Mouse (Mus musculus) embryonic fibroblast, embryonic 13.5 days (primary cell): ENCODE measurements at regions not wholly inside any gene's neighbourhood (a gene's known extent, or its start where the extent isn't known, plus 50 kb on each side); places are given as distances from the start of the nearest gene placed in this dataset.

Source experiments
- H3K27ac ChIP-seq: 2 replicates; pipeline ENCODE4 v1.5.1; 2012; ENCODE audit warnings: low read length, control low read depth, inconsistent platforms; ENCODE audit not compliant: insufficient read depth
- H3K4me1 ChIP-seq: 2 replicates; pipeline ENCODE4 v1.6.1; 2011; ENCODE audit warnings: low read length; ENCODE audit not compliant: control insufficient read depth, insufficient read depth
- H3K4me3 ChIP-seq: 2 replicates; pipeline ENCODE4 v1.5.1; 2011; ENCODE audit warnings: mild to moderate bottlenecking, control low read depth, low read length; ENCODE audit not compliant: insufficient read depth
- CTCF ChIP-seq: IDR thresholded peaks from 2 replicates; pipeline ENCODE4 v1.5.1; 2011; ENCODE audit warnings: mild to moderate bottlenecking, control low read depth, low read length, moderate library complexity, borderline replicate concordance; ENCODE audit not compliant: insufficient read depth
- POLR2A ChIP-seq: IDR thresholded peaks from 2 replicates; pipeline ENCODE4 v1.6.1; 2011; ENCODE audit warnings: low read depth, mild to moderate bottlenecking, control low read depth, low read length, moderate library complexity

GRCm38 (mm10) chr4:124193059-124193721 lies 275.4 kb upstream of the 4930535I16Rik start:
- no peaks in the 10 kb centered on the region for H3K4me1 ChIP-seq
- H3K4me3 ChIP-seq: no peak overlapping the region
- no peak overlapping the region for H3K27ac ChIP-seq
- TF ChIP-seq CTCF (no peak), POLR2A (no peak)

- Histone ChIP-seq H3K4me3 (no peak overlapping the region), H3K27ac (no peak overlapping the region), H3K4me1 (no peaks in the 10 kb centered on the region)
- TF ChIP-seq POLR2A (no peak), CTCF (no peak)
These were observed 273.0 kb upstream of the 4930535I16Rik start for GRCm38 (mm10) chr4:124190775-124191174.

- TF ChIP-seq CTCF: no peak
- TF ChIP-seq POLR2A: no peak
- Histone ChIP-seq H3K4me1 (no peaks in the 10 kb centered on the region), H3K27ac (no peak overlapping the region), H3K4me3 (no peak overlapping the region)
These were observed 272.2 kb upstream of the 4930535I16Rik start for GRCm38 (mm10) chr4:124189993-124190385.

- H3K27ac ChIP-seq: no peak overlapping the region
- TF ChIP-seq POLR2A: no peak
- TF ChIP-seq CTCF: no peak
- H3K4me1 ChIP-seq: no peaks in the 10 kb centered on the region
- H3K4me3 ChIP-seq: no peak overlapping the region
These were observed 271.6 kb upstream of the 4930535I16Rik start for GRCm38 (mm10) chr4:124189352-124189992.

GRCm38 (mm10) chr4:124187108-124187507 lies 269.3 kb upstream of the 4930535I16Rik start:
- no peak overlapping the region for H3K4me3 ChIP-seq

GRCm38 (mm10) chr4:124181335-124181734 lies 263.5 kb upstream of the 4930535I16Rik start:
- H3K4me1 ChIP-seq: no peaks in the 10 kb centered on the region
- H3K27ac ChIP-seq: no peak overlapping the region
- H3K4me3 ChIP-seq: no peak overlapping the region
- TF ChIP-seq CTCF: no peak

More at GRCm38 (mm10) chr4:124187108-124187507, 269.3 kb upstream of the 4930535I16Rik start:
- no peak overlapping the region for H3K27ac ChIP-seq
- TF ChIP-seq CTCF: no peak
- TF ChIP-seq POLR2A: no peak
- no peaks in the 10 kb centered on the region for H3K4me1 ChIP-seq

- no peaks in the 10 kb centered on the region for H3K4me1 ChIP-seq
- H3K27ac ChIP-seq: no peak overlapping the region
- H3K4me3 ChIP-seq: no peak overlapping the region
- no peak for TF ChIP-seq CTCF
- no peak for TF ChIP-seq POLR2A
These were observed 260.7 kb upstream of the 4930535I16Rik start for GRCm38 (mm10) chr4:124178401-124179018.

GRCm38 (mm10) chr4:124175531-124175930 lies 257.7 kb upstream of the 4930535I16Rik start:
- no peak overlapping the region for H3K4me3 ChIP-seq
- no peak overlapping the region for H3K27ac ChIP-seq
- no peaks in the 10 kb centered on the region for H3K4me1 ChIP-seq
- TF ChIP-seq CTCF: no peak
- TF ChIP-seq POLR2A: no peak

GRCm38 (mm10) chr4:124154627-124155026 lies 236.8 kb upstream of the 4930535I16Rik start:
- H3K4me3 ChIP-seq: no peak overlapping the region
- H3K4me1 ChIP-seq: no peaks in the 10 kb centered on the region
- no peak overlapping the region for H3K27ac ChIP-seq
- no peak for TF ChIP-seq POLR2A
- TF ChIP-seq CTCF: no peak

GRCm38 (mm10) chr4:124149771-124150451 lies 232.1 kb upstream of the 4930535I16Rik start:
- no peak for TF ChIP-seq POLR2A
- TF ChIP-seq CTCF: no peak; the same call in 1 of the 2 replicates
- H3K4me1 ChIP-seq: no peaks in the 10 kb centered on the region
- H3K4me3 ChIP-seq: no peak overlapping the region
- no peak overlapping the region for H3K27ac ChIP-seq

- Histone ChIP-seq H3K4me3 (no peak overlapping the region), H3K4me1 (no peaks in the 10 kb centered on the region), H3K27ac (no peak overlapping the region)
- TF ChIP-seq CTCF (no peak), POLR2A (no peak)
These were observed 231.2 kb upstream of the 4930535I16Rik start for GRCm38 (mm10) chr4:124149037-124149436.
